ENCODE assay signal across 8 mouse cellular contexts in genomic region chr6:86683872-86684654, GRCm38 (mm10). TPM values are rescaled to one million over a fixed set of nuclear protein-coding genes. Genes with fewer than 3 reads are reported as not detected.
DNase-seq lines count a peak whose midpoint lies in the region; ATAC-seq and TF ChIP-seq lines count a peak whose summit lies in the region.

Gene Snrnp27 (minus strand): TSS chr6:86684522.

- peak; percentile 59 for TF ChIP-seq EP300 in lung, postnatal 0 days (IDR thresholded peaks at IDR 0.05)

- DNase-seq in MN1 (ENCODE audit: low spot score) = peak; percentile 95
- peak; percentile 88 for DNase-seq in cerebellum, adult 9-10 months
- peak; percentile 94 for DNase-seq in hindbrain, embryonic 10.5 days (ENCODE audit: low spot score)
- DNase-seq in layer of hippocampus, adult 9-11 months = peak; percentile 85
- DNase-seq in lung, postnatal 0 days (ENCODE audit: low spot score) = peak; percentile 95
- DNase-seq in ovary, postnatal 14 days (ENCODE audit: low spot score) = peak; percentile 91
- DNase-seq in thymus, postnatal 14 days = peak; percentile 92

- H3K9me3 ChIP-seq in hindbrain, embryonic 10.5 days = no peaks in the 10 kb centered on the region
- H3K9me3 ChIP-seq in lung, postnatal 0 days (ENCODE audit: low read length) = no peaks in the 10 kb centered on the region

- 3% methylated on average over 36 of the region's 36 CpGs for WGBS in hindbrain, embryonic 10.5 days
- 2% methylated on average over 36 of the region's 36 CpGs for WGBS in lung, postnatal 0 days

- H3K4me2 ChIP-seq in lung, postnatal 0 days (replicated peaks; ENCODE audit: low read depth, low read length) = peak within 1 kb of the TSS; percentile 76

- TF ChIP-seq CTCF in lung, postnatal 0 days (IDR thresholded peaks at IDR 0.05) = no peak

- H3K36me3 ChIP-seq in hindbrain, embryonic 10.5 days = peaks cover 45% of the 10 kb centered on the region
- peaks cover 24% of the 10 kb centered on the region; the same call in 1 of the 2 replicates for H3K36me3 ChIP-seq in lung, postnatal 0 days (ENCODE audit: insufficient read depth, low read length)

- peaks cover 17% of the 10 kb centered on the region for H3K4me1 ChIP-seq in hindbrain, embryonic 10.5 days (replicated peaks)
- H3K4me1 ChIP-seq in lung, postnatal 0 days (ENCODE audit: insufficient read depth, low read depth, low read length) = peaks cover 2% of the 10 kb centered on the region; the same call in 1 of the 2 replicates

- no peaks in the 10 kb centered on the region for H3K27me3 ChIP-seq in hindbrain, embryonic 10.5 days (ENCODE audit: insufficient read depth, poor library complexity, severe bottlenecking)
- H3K27me3 ChIP-seq in lung, postnatal 0 days (replicated peaks; ENCODE audit: insufficient read depth, low read length) = no peaks in the 10 kb centered on the region

- peak within 1 kb of the TSS; percentile 92 for H3K27ac ChIP-seq in hindbrain, embryonic 10.5 days
- peak within 1 kb of the TSS; percentile 74 for H3K27ac ChIP-seq in lung, postnatal 0 days (ENCODE audit: low read length)

- peak; percentile 89 for ATAC-seq in frontal cortex, adult (ENCODE audit: low TSS enrichment)
- peak; percentile 95 for ATAC-seq in lung, postnatal 0 days

- H3K4me3 ChIP-seq in hindbrain, embryonic 10.5 days = peak within 1 kb of the TSS; percentile 91
- peak within 1 kb of the TSS; percentile 86 for H3K4me3 ChIP-seq in lung, postnatal 0 days (ENCODE audit: low read depth, low read length)

- peak within 1 kb of the TSS; percentile 88 for H3K9ac ChIP-seq in lung, postnatal 0 days (replicated peaks; ENCODE audit: low read depth)

RNA-seq across cellular contexts. Expression of gene Snrnp27, which starts in this region (rescaled TPM):
- polyA plus RNA-seq in hindbrain, embryonic 10.5 days (2016; fragmentation: Nextera tagmentation; extraction: Ambion mirVana) = 120 and 128 TPM in 2 replicates
- 91.2 and 95.5 TPM in 2 replicates for polyA plus RNA-seq in lung, postnatal 0 days (2015; fragmentation: Nextera tagmentation; extraction: Ambion mirVana)

Comparison
In these comparisons a context has a peak if more than half of its experiments do, and no peak if none do; other contexts are left out.
1. Peak in every context shown above with its lines: DNase-seq, ATAC-seq, H3K4me3 ChIP-seq and H3K27ac ChIP-seq.